Mouse (Mus musculus): ENCODE measurements around the gene Faf1.

Faf1 gene

GRCm38 (mm10) chr4:109929058-109929457 lies 252.7 kb downstream of the Faf1 start:
- no peak for DNase-seq (ENCODE audit: low spot score)

- DNase-seq (ENCODE audit: low spot score): no peak
Measured at GRCm38 (mm10) chr4:109930445-109930844, 254.1 kb downstream of the Faf1 start.

- no peak for DNase-seq (ENCODE audit: low spot score)
Measured at GRCm38 (mm10) chr4:109930935-109931334, 254.5 kb downstream of the Faf1 start.

- DNase-seq (ENCODE audit: low spot score): no peak
Measured at GRCm38 (mm10) chr4:109936557-109936956, 260.2 kb downstream of the Faf1 start.

GRCm38 (mm10) chr4:109939291-109939690 lies 262.9 kb downstream of the Faf1 start:
- DNase-seq (ENCODE audit: low spot score): no peak

GRCm38 (mm10) chr4:109945554-109945953 lies 269.2 kb downstream of the Faf1 start:
- no peak for DNase-seq (ENCODE audit: low spot score)

- DNase-seq (ENCODE audit: low spot score): no peak
Measured at GRCm38 (mm10) chr4:109949307-109949706, 272.9 kb downstream of the Faf1 start.

- DNase-seq (ENCODE audit: low spot score): no peak
Measured at GRCm38 (mm10) chr4:109953509-109953908, 277.1 kb downstream of the Faf1 start.

GRCm38 (mm10) chr4:109960201-109960935 lies 284.0 kb downstream of the Faf1 start:
- DNase-seq (ENCODE audit: low spot score): no peak

GRCm38 (mm10) chr4:109963570-109964279 lies 287.3 kb downstream of the Faf1 start:
- no peak for DNase-seq (ENCODE audit: low spot score)

- no peak for DNase-seq (ENCODE audit: low spot score)
Measured at GRCm38 (mm10) chr4:109969561-109969960, 293.2 kb downstream of the Faf1 start.

- no peak for DNase-seq (ENCODE audit: low spot score)
Measured at GRCm38 (mm10) chr4:109973991-109974654, 297.7 kb downstream of the Faf1 start.

GRCm38 (mm10) chr4:109974655-109975380 lies 298.4 kb downstream of the Faf1 start:
- no peak for DNase-seq (ENCODE audit: low spot score)

- no peak for DNase-seq (ENCODE audit: low spot score)
Measured at GRCm38 (mm10) chr4:109975381-109976240, 299.2 kb downstream of the Faf1 start.

- no peak for DNase-seq (ENCODE audit: low spot score)
Measured at GRCm38 (mm10) chr4:109976273-109977147, 300.1 kb downstream of the Faf1 start.

- peak; percentile 79 for DNase-seq (ENCODE audit: low spot score)
Measured at GRCm38 (mm10) chr4:109977148-109978067, 301.0 kb downstream of the Faf1 start, which contains the start of gene Dmrta2. Dmrta2 (plus strand) TSS chr4:109978053.

GRCm38 (mm10) chr4:109978068-109978857 lies 301.9 kb downstream of the Faf1 start:
- DNase-seq (ENCODE audit: low spot score): peak; percentile 22

GRCm38 (mm10) chr4:109978858-109979340 lies 302.5 kb downstream of the Faf1 start:
- no peak for DNase-seq (ENCODE audit: low spot score)
